Mouse (Mus musculus): ENCODE results near the gene Cxcr1. TPM values are rescaled to one million over a fixed set of nuclear protein-coding genes. Genes with fewer than 3 reads are reported as not detected.

The Cxcr1 gene
- total RNA-seq, 2 experiments from 2014 or later, result not detected

Small RNA genes within 50 kb of the gene (microRNA-seq; reads per million reads assigned to microRNA genes)
- 0 reads per million in 2 experiments for gene Mir1928 (ENCODE audit: borderline replicate concordance in 2 of 2)

Other genes starting within 250 kb of the Cxcr1 start
- gene Tns1, start 70.2 kb downstream of the Cxcr1 start, total RNA-seq (2021), result 100 to 1,000 TPM; 205 to 234 TPM
- gene Rufy4, start 69.1 kb downstream of the Cxcr1 start, total RNA-seq (2021), result under 1 TPM in 1 of 2 experiments, not detected in 1; 0.16 TPM
- gene Cxcr2, start 40.6 kb downstream of the Cxcr1 start, total RNA-seq (2021), result not detected
- 10 to 100 TPM; 62.7 to 70.6 TPM for gene Arpc2, start 41.5 kb upstream of the Cxcr1 start, total RNA-seq (2021)
- gene Gpbar1, start 83.9 kb upstream of the Cxcr1 start, total RNA-seq (2021), result not detected
- gene Aamp, start 90.1 kb upstream of the Cxcr1 start, total RNA-seq (2021), result 10 to 100 TPM; 63.6 to 65.8 TPM
- gene Pnkd, start 90.3 kb upstream of the Cxcr1 start, total RNA-seq (2021), result 10 to 100 TPM; 56.7 to 58.0 TPM
- gene Tmbim1, start 111.0 kb upstream of the Cxcr1 start, total RNA-seq (2021), result 10 to 100 TPM; 28.5 to 36.6 TPM
- gene Catip, start 167.5 kb upstream of the Cxcr1 start, total RNA-seq (2021), result not detected
- 1 to 10 TPM; 2.9 to 3.2 TPM for gene Slc11a1, start 180.6 kb upstream of the Cxcr1 start, total RNA-seq (2021)
- gene Ctdsp1, start 196.9 kb upstream of the Cxcr1 start, total RNA-seq (2021), result 10 to 100 TPM; 82.7 to 82.9 TPM
- under 1 TPM in 1 of 2 experiments, not detected in 1; 0.13 TPM for gene Vil1, start 214.7 kb upstream of the Cxcr1 start, total RNA-seq (2021)